In genomic region chr5:52410197-52410596, GRCm38 (mm10) we compare ENCODE assay signal across 30 mouse cellular contexts. TPM values are rescaled to one million over a fixed set of nuclear protein-coding genes. Genes with fewer than 3 reads are reported as not detected.
DNase-seq lines count a peak whose midpoint lies in the region; ATAC-seq and TF ChIP-seq lines count a peak whose summit lies in the region.
"Had no signal": no experiment of that assay in that cellular context is flagged by ENCODE, and none has a peak within 500 bp of the region (broad histone marks: within the 10 kb centered on the region; RNA-seq: fewer than 3 reads in every experiment).

No protein-coding gene starts in this region.

- TF ChIP-seq CTCF in lung, embryonic 14.5 days (IDR thresholded peaks at IDR 0.05; ENCODE audit: low read depth): no peak
- no peak for TF ChIP-seq CTCF in lung, adult 2 months (IDR thresholded peaks at IDR 0.05; ENCODE audit: insufficient read depth, low read length)

- no peaks in the 10 kb centered on the region for H3K27me3 ChIP-seq in lung, embryonic 14.5 days (ENCODE audit: insufficient read depth, low read length)
- H3K27me3 ChIP-seq: embryonic facial prominence, embryonic 15.5 days; forebrain, embryonic 12.5 days; hindbrain, embryonic 12.5 days; megakaryocyte, embryonic 14.5 days; midbrain, embryonic 12.5 days; Patski had no signal

- no peak for ATAC-seq in lung, embryonic 14.5 days (ENCODE audit: insufficient read depth)
- ATAC-seq: intestine, postnatal 0 days; Patski had no signal

- DNase-seq in cerebellum, adult 11-12 months: peak; percentile 37
- no peak for DNase-seq in cerebellum, adult 8-10 months
- peak; percentile 24 for DNase-seq in lung, embryonic 14.5 days
- DNase-seq in lung, adult 2 months: no peak
- peak; percentile 34 to 51 for DNase-seq in right cerebral cortex, postnatal 10 days (ENCODE audit: low spot score in 2 of 2)
- no peak for DNase-seq in right cerebral cortex, postnatal 36 days (ENCODE audit: low spot score in 2 of 2)
- no peak for DNase-seq in gastrocnemius, postnatal 36 days
- no peak for DNase-seq in adrenal gland, postnatal 36 days
- DNase-seq: adrenal gland, postnatal 10 days; gastrocnemius, postnatal 14 days; heart, adult 11 months; heart, postnatal 36 days; kidney, adult 9 months; kidney, postnatal 10 days; layer of hippocampus, postnatal 36 days; liver; lung, postnatal 4 days; thymus, postnatal 14 days had no signal

- H3K36me3 ChIP-seq in lung, embryonic 14.5 days (ENCODE audit: insufficient read depth): no peaks in the 10 kb centered on the region
- H3K36me3 ChIP-seq: embryonic facial prominence, embryonic 10.5 days; embryonic facial prominence, embryonic 15.5 days; forebrain, embryonic 12.5 days; G1E; heart, embryonic 10.5 days; hindbrain, embryonic 12.5 days; midbrain, embryonic 12.5 days had no signal

- intact Hi-C loops in gastrocnemius, postnatal 36 days (cut with DNase I): no loop called here

- no peaks in the 10 kb centered on the region for H3K9me3 ChIP-seq in lung, embryonic 14.5 days (ENCODE audit: low read depth, low read length)
- H3K9me3 ChIP-seq: embryonic facial prominence, embryonic 10.5 days; embryonic facial prominence, embryonic 15.5 days; forebrain, embryonic 12.5 days; heart, embryonic 10.5 days; hindbrain, embryonic 12.5 days; midbrain, embryonic 12.5 days had no signal

- H3K27ac ChIP-seq in lung, embryonic 14.5 days (ENCODE audit: low read depth): no peak overlapping the region
- H3K27ac ChIP-seq: embryonic facial prominence, embryonic 10.5 days; embryonic facial prominence, embryonic 15.5 days; forebrain, embryonic 12.5 days; heart, embryonic 10.5 days; hindbrain, embryonic 12.5 days; liver, embryonic 14.5 days; midbrain, embryonic 12.5 days had no signal

- H3K9ac ChIP-seq in lung, embryonic 14.5 days: no peak overlapping the region
- H3K9ac ChIP-seq: embryonic facial prominence, embryonic 15.5 days; forebrain, embryonic 12.5 days; hindbrain, embryonic 12.5 days; liver, embryonic 14.5 days; midbrain, embryonic 12.5 days had no signal

- no peak overlapping the region for H3K4me3 ChIP-seq in lung, embryonic 14.5 days (ENCODE audit: low read depth, low read length)
- no peak overlapping the region for H3K4me3 ChIP-seq in lung, adult 2 months (replicated peaks; ENCODE audit: extremely low read depth, low read depth, low read length)
- H3K4me3 ChIP-seq: embryonic facial prominence, embryonic 10.5 days; embryonic facial prominence, embryonic 15.5 days; forebrain, embryonic 12.5 days; heart, embryonic 10.5 days; hindbrain, embryonic 12.5 days; megakaryocyte, embryonic 14.5 days; midbrain, embryonic 12.5 days had no signal

- no peak overlapping the region for H3K4me2 ChIP-seq in lung, embryonic 14.5 days
- H3K4me2 ChIP-seq: embryonic facial prominence, embryonic 15.5 days; forebrain, embryonic 12.5 days; hindbrain, embryonic 12.5 days; midbrain, embryonic 12.5 days had no signal

- TF ChIP-seq POLR2A in lung, adult 2 months (IDR thresholded peaks at IDR 0.05; ENCODE audit: borderline replicate concordance, extremely low read depth, low read depth, low read length): no peak

- 62% methylated on average over 12 of the region's 12 CpGs for WGBS in lung, embryonic 14.5 days
- 82% methylated on average over 12 of the region's 12 CpGs for WGBS in lung, adult 2 months

- H3K4me1 ChIP-seq in lung, embryonic 14.5 days (ENCODE audit: insufficient read depth): no peaks in the 10 kb centered on the region
- no peaks in the 10 kb centered on the region for H3K4me1 ChIP-seq in lung, adult 2 months (ENCODE audit: control insufficient read depth, insufficient read depth, low read length)
- H3K4me1 ChIP-seq: embryonic facial prominence, embryonic 10.5 days; embryonic facial prominence, embryonic 15.5 days; forebrain, embryonic 12.5 days; heart, embryonic 10.5 days; megakaryocyte, embryonic 14.5 days; midbrain, embryonic 12.5 days had no signal

RNA-seq across cellular contexts. Expression of gene Sod3, which starts 46.6 kb away (rescaled TPM):
- polyA plus RNA-seq in lung, embryonic 14.5 days (2014; fragmentation: Nextera tagmentation; extraction: Ambion mirVana): 0.26 and 0.53 TPM in 2 replicates
- 293 and 326 TPM in 2 replicates for polyA plus RNA-seq in lung, adult 2 months (2012; rRNA removed)
- 1 to 10 TPM; 4.8 to 5.5 TPM for total RNA-seq in gastrocnemius, postnatal 36 days (2021)
- 100 to 1,000 TPM; 172 to 223 TPM for total RNA-seq in adrenal gland, postnatal 36 days (2021)
- polyA plus RNA-seq: G1E; limb, embryonic 11.5 days had no signal

Comparison
In these comparisons a context has a peak if more than half of its experiments do, and no peak if none do; other contexts are left out.
1. DNase-seq: peak in cerebellum, adult 11-12 months (single experiment), lung, embryonic 14.5 days (single experiment) and right cerebral cortex, postnatal 10 days (2 of 2); none in cerebellum, adult 8-10 months (single experiment), lung, adult 2 months (single experiment), right cerebral cortex, postnatal 36 days (0 of 2), gastrocnemius, postnatal 36 days (0 of 2) and adrenal gland, postnatal 36 days (0 of 2).
2. RNA of gene Sod3, which starts 46.6 kb away (total RNA-seq): 172 to 223 TPM in adrenal gland, postnatal 36 days; 4.8 to 5.5 TPM in gastrocnemius, postnatal 36 days; every median in the first group is over 10 times any median in the second.